Mouse (Mus musculus) spleen, embryonic (tissue): ENCODE data around the gene Mfsd10.
"Not testable (repeated sequence)": the region's sequence is repeated elsewhere in the genome, so short reads cannot be mapped to it uniquely, and the experiment has no call there.

ENCODE experiments used
- CTCF ChIA-PET: fragments of 350-600 bp; sonication (Branson Sonifier 250); formaldehyde crosslinking; loops from one replicate; lab custom pipeline; 2022; lab: Charles Lee

The Mfsd10 gene

GRCm38 (mm10) chr5:34607100-34607880 is 29.7 kb downstream of the Mfsd10 start:
- CTCF ChIA-PET = interaction anchor here (0.7 kb wide), 1 partner anchor 1846 kb away, joined by 3 read pairs; no protein-coding TSS in a partner anchor

- CTCF ChIA-PET = no interaction called here
These were observed 32.4 kb downstream of the Mfsd10 start for GRCm38 (mm10) chr5:34604576-34604975.

GRCm38 (mm10) chr5:34593202-34593727 is 43.7 kb downstream of the Mfsd10 start:
- CTCF ChIA-PET = interaction anchor here (0.6 kb wide), 1 partner anchor 82 kb away, joined by 5 read pairs; no protein-coding TSS in a partner anchor

- CTCF ChIA-PET = interaction anchor here (0.6 kb wide), 1 partner anchor 81 kb away, joined by 5 read pairs; no protein-coding TSS in a partner anchor
These were observed 44.3 kb downstream of the Mfsd10 start for GRCm38 (mm10) chr5:34592666-34593065.

DNA sequence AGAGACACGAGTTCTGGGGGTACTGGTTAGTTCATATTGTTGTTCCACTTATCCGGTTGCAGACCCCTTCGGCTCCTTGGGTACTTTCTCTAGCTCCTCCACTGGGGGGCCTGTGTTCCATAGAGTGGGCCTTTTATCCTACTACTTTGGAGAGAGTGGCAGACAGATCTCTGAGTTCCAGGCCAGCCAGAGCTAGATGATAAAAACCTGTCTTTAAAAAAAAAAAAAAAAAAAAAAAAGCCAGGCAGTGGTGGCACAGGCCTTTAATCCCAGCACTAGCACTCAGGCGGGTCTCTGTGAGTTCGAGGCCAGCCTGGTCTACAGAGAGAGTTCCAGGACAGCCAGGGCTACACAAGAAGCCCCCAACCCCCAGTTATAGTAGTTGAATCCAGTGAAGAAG is 44.8 kb downstream of the Mfsd10 start:
- CTCF ChIA-PET = not testable (repeated sequence)

- CTCF ChIA-PET = no interaction called here
These were observed 45.5 kb downstream of the Mfsd10 start for GRCm38 (mm10) chr5:34591388-34592004.

- CTCF ChIA-PET = no interaction called here
These were observed 46.3 kb downstream of the Mfsd10 start for GRCm38 (mm10) chr5:34590702-34591101.

DNA sequence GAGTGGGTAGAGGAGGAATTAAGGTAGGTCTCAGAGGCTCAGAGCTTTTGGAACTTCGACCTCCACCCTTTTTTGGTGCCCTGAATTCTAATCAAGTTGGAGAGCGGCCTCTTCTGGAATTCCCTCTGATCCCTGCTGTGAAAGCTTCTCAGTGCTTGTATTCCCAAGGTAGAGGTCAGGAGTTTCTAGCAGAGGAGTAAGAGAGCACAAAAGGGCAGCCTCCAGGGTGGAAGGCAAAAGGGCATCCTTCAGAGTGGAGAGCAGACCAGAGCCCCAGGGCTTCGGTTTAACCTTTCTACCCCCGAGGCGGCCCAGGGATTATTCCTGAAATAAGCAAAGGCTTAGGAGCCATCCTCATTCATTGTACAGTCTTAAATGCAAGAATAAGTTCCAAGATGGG is 47.0 kb downstream of the Mfsd10 start:
- CTCF ChIA-PET = no interaction called here

GRCm38 (mm10) chr5:34587881-34588280 is 49.1 kb downstream of the Mfsd10 start:
- CTCF ChIA-PET = no interaction called here

DNA sequence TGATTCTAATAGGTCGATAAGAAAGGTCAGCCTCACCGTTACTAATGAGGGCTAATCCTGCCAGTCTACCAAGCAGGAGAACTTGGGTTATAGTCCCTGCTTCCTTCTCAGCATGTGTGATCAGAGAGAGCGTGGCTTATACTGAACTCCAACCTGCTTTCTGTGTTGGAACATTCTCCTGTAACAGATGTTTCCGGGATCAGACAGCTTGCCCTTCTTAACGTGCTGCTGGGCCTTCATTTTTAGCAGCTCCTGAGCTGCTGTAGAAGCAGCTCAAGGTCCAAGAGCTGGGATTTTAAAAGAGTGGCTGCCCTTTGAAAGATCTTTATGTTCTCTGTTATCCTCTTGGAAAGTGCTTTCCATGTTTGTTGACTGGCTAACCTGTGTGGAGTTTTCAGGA is 51.8 kb downstream of the Mfsd10 start:
- CTCF ChIA-PET = interaction anchor here (0.6 kb wide), 1 partner anchor 74 kb away, joined by 4 read pairs; no protein-coding TSS in a partner anchor
